Mouse (Mus musculus) MEL (cell line): ENCODE results near the gene Il17rc.

Experiments
- MAZ ChIP-seq: IDR thresholded peaks from 2 replicates; pipeline ENCODE4 v1.6.1; 2012; ENCODE audit warnings: low read depth, mild to moderate bottlenecking, inconsistent platforms, low read length, improper control_type of control experiment
- MEF2A ChIP-seq: IDR thresholded peaks from 2 replicates; pipeline ENCODE4 v1.6.1; 2014; ENCODE audit warnings: low read depth, mild to moderate bottlenecking, inconsistent platforms, low read length, improper control_type of control experiment; ENCODE audit not compliant: poor library complexity, insufficient replicate concordance, severe bottlenecking; ENCODE audit errors: extremely low read depth
- POLR2AphosphoS2 ChIP-seq: IDR thresholded peaks from 2 replicates; pipeline ENCODE4 v1.6.1; 2011; ENCODE audit warnings: low read length, improper control_type of control experiment

GRCm38 (mm10) chr6:113426696-113427095, 44.5 kb upstream of the Il17rc start:
- TF ChIP-seq MAZ (no peak), MEF2A (no peak), POLR2AphosphoS2 (no peak)
